Mouse (Mus musculus) cortical plate, adult 2 months (tissue): ENCODE measurements around the gene Prrt4. TPM values are rescaled to one million over a fixed set of nuclear protein-coding genes. Genes with fewer than 3 reads are reported as not detected.
"Not testable (repeated sequence)": the region's sequence is repeated elsewhere in the genome, so short reads cannot be mapped to it uniquely, and the experiment has no call there.

ENCODE experiments used
- H3K27ac ChIP-seq: fragments of 200-500 bp; 2 replicates; pipeline ENCODE4 v1.5.1; 2012; ENCODE audit warnings: low read length, control low read depth, inconsistent platforms; ENCODE audit not compliant: insufficient read depth
- H3K4me1 ChIP-seq: fragments of 200-500 bp; 2 replicates; pipeline ENCODE4 v1.6.1; 2011; ENCODE audit warnings: low read length; ENCODE audit not compliant: control insufficient read depth, insufficient read depth
- H3K4me3 ChIP-seq: fragments of 200-500 bp; 2 replicates; pipeline ENCODE4 v1.5.1; 2011; ENCODE audit warnings: mild to moderate bottlenecking, low read length, control low read depth; ENCODE audit not compliant: insufficient read depth
- CTCF ChIP-seq: fragments of 200-500 bp; IDR thresholded peaks from 2 replicates; pipeline ENCODE4 v1.5.1; 2011; ENCODE audit warnings: mild to moderate bottlenecking, control low read depth, low read length; ENCODE audit not compliant: insufficient read depth; ENCODE audit errors: extremely low read depth
- POLR2A ChIP-seq: fragments of 200-500 bp; IDR thresholded peaks from 2 replicates; pipeline ENCODE4 v1.6.1; 2011; ENCODE audit warnings: mild to moderate bottlenecking, low read length, control low read depth; ENCODE audit not compliant: insufficient read depth; ENCODE audit errors: extremely low read depth
- polyA plus RNA-seq: library from polyadenylated mRNA; depleted of rRNA; stranded (reverse); fragments of >200 nt; gene quantifications from 2 replicates; pipeline ENCODE4 v1.2.3, GENCODE M21; 2012

Prrt4 gene
- polyA plus RNA-seq, 1 experiment = 3.2 TPM

- TF ChIP-seq POLR2A (peak; percentile 93), CTCF (no peak)
- peak within 1 kb of the TSS; percentile 63 for H3K4me3 ChIP-seq
- H3K27ac ChIP-seq = no peak within 1 kb of the TSS
Observed at GRCm38 (mm10) chr6:29164314-29165244, 14.8 kb downstream of the Prrt4 start, which contains the start of gene Rbm28. TSS of gene Rbm28 (minus strand) at chr6:29165006.

DNA sequence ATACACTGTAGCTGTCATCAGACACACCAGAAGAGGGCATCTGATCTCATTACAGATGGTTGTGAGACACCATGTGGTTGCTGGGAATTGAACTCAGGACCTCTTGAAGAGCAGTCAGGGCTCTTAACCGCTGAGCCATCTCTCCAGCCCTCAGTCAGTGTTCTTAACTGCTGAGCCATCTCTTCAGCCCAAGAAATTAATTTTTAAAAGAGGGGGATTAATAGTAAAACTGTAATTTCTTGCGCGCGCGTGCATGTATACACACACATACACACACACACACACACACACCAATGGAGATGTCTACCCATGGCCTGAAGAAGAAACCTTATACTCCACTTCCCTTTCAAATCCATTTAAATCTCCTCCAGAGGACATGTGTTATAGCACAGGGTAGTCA is 18.1 kb downstream of the Prrt4 start:
- H3K4me3 ChIP-seq, H3K4me1 ChIP-seq, H3K27ac ChIP-seq: not testable (repeated sequence)

More at GRCm38 (mm10) chr6:29164314-29165244, 14.8 kb downstream of the Prrt4 start, which contains the start of gene Rbm28:
- no peaks in the 10 kb centered on the region; the same call in 1 of the 2 replicates for H3K4me1 ChIP-seq

- Histone ChIP-seq H3K27ac (no peak overlapping the region), H3K4me1 (no peaks in the 10 kb centered on the region), H3K4me3 (no peak overlapping the region)
- TF ChIP-seq POLR2A (no peak), CTCF (no peak)
Observed at GRCm38 (mm10) chr6:29160786-29161185, 18.6 kb downstream of the Prrt4 start.

- Histone ChIP-seq H3K27ac (no peak overlapping the region), H3K4me3 (no peak overlapping the region), H3K4me1 (no peaks in the 10 kb centered on the region)
- no peak for TF ChIP-seq POLR2A
- no peak for TF ChIP-seq CTCF
Observed at GRCm38 (mm10) chr6:29156326-29156725, 23.1 kb downstream of the Prrt4 start.

DNA sequence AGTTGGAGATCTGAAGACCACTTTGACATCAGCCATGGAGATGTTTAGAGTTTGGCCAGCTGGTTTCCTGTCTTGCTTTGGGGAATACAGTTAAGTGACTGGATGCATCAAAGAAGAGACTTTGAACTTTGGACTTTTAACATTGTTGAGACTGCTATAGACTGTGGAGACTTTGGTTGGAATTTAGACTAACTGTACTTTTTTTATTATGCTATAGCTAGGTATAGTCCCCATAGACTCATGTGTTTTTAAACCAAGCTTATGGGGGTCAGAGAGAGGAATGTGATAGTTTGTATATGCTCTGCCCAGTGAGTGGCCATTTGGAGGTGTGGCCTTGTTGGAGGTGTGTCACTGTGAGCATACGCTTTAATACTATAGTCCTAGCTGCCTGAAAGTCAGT is 29.4 kb downstream of the Prrt4 start:
- TF ChIP-seq POLR2A = no peak
- TF ChIP-seq CTCF = no peak
- H3K4me1 ChIP-seq = 0 out of 2 replicates have a peak, but pooled peaks cover 1% of the 10 kb centered on the region
- H3K27ac ChIP-seq = no peak overlapping the region
- H3K4me3 ChIP-seq = no peak overlapping the region

- no peak for TF ChIP-seq POLR2A
- no peak for TF ChIP-seq CTCF
- no peak overlapping the region for H3K27ac ChIP-seq
- H3K4me1 ChIP-seq = 0 out of 2 replicates have a peak, but pooled peaks cover 1% of the 10 kb centered on the region
- no peak overlapping the region for H3K4me3 ChIP-seq
Observed at GRCm38 (mm10) chr6:29147407-29148010, 31.9 kb downstream of the Prrt4 start.

GRCm38 (mm10) chr6:29146641-29147040 is 32.7 kb downstream of the Prrt4 start:
- H3K4me3 ChIP-seq = no peak overlapping the region
- no peak for TF ChIP-seq POLR2A
- TF ChIP-seq CTCF = no peak
- 0 out of 2 replicates have a peak, but pooled peaks cover 1% of the 10 kb centered on the region for H3K4me1 ChIP-seq
- no peak overlapping the region for H3K27ac ChIP-seq

GRCm38 (mm10) chr6:29145456-29146307 is 33.7 kb downstream of the Prrt4 start:
- 0 out of 2 replicates have a peak, but pooled peaks cover 1% of the 10 kb centered on the region for H3K4me1 ChIP-seq
- H3K27ac ChIP-seq = no peak overlapping the region
- no peak overlapping the region for H3K4me3 ChIP-seq
- TF ChIP-seq POLR2A (no peak), CTCF (no peak)

DNA sequence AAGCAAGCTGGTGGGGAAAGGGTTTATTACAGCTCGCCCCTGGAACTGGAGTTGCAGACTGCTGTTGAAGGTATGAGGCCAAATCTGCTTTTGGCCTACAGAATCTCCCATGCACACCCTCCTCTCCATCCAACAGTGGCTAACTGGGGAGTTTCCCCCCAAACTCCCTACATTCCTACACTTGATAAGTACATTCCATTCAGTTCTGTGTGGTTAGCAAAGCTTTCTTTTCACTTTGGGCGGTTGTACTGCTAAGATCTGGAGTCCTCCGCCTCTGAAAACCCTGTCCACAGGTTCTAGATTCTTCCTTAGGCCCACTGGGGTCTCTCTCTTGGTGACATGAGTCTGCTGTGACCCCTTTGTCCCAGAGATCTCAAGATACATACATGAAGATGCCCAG is 34.4 kb downstream of the Prrt4 start:
- Histone ChIP-seq H3K4me3 (no peak overlapping the region), H3K27ac (no peak overlapping the region), H3K4me1 (0 out of 2 replicates have a peak, but pooled peaks cover 1% of the 10 kb centered on the region)
- TF ChIP-seq POLR2A = no peak
- no peak for TF ChIP-seq CTCF
